Mouse (Mus musculus) frontal cortex, postnatal 36 days (tissue): ENCODE measurements around the gene Elk3.
A peak's percentile ranks its signal among the peaks of the same experiment; 100 is the strongest.

Experiments used
- DNase-seq, 2 experiments: peaks; one replicate each; pipeline ENCODE4 v3.0.0; 2022; ENCODE audit warnings: low spot score in 2 of 2

Gene Elk3

GRCm38 (mm10) chr10:93294547-93295219 lies 16.3 kb downstream of the Elk3 start:
- DNase-seq = no peak

- DNase-seq = no peak
Observed at GRCm38 (mm10) chr10:93293621-93294020, 17.3 kb downstream of the Elk3 start.

DNA sequence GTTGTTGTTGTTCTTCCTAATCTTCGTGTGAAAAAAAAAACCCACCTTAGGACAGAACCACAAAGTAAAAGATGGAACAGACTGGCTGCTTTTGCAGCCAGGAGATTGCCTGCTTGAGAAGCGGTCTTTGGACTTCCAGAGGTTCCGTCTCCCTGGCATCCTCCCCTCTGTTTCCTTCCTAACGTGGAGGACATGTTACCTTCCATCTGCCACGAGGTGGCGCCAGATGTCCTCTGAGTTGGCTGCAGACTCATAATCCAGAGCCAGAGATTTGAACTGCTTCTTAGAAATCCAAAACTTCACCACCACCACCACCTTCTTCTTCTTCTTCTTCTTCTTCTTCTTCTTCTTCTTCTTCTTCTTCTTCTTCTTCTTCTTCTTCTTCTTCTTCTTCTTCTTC lies 19.1 kb downstream of the Elk3 start:
- DNase-seq = peak; percentile 83 to 85

- no peak for DNase-seq
Observed at GRCm38 (mm10) chr10:93291352-93291751, 19.6 kb downstream of the Elk3 start.

- DNase-seq = no peak
Observed at GRCm38 (mm10) chr10:93289404-93289803, 21.5 kb downstream of the Elk3 start.

GRCm38 (mm10) chr10:93288336-93288735 lies 22.6 kb downstream of the Elk3 start:
- DNase-seq = peak in 1 of 2 experiments; percentile 75

- DNase-seq = no peak
Observed at GRCm38 (mm10) chr10:93287551-93288145, 23.3 kb downstream of the Elk3 start.

DNA sequence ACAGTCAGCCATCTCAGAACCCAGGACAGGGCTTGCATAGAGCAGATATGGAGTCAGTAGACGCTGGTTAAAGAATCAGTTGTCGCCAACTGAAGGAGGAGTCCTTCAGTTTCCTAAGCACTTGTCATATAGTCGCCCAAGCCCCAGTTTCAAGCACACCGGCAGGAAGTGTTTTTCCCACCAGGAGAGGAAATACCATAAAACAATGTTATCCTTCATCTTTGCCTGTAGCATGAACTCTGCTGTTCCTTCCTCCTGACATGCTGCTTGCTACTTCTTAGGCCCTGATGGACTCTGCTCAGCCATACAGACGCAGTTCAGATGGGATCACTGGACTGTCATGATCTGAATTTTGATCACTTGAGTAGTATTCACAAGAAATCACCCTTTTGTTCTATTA lies 25.4 kb downstream of the Elk3 start:
- no peak for DNase-seq

DNA sequence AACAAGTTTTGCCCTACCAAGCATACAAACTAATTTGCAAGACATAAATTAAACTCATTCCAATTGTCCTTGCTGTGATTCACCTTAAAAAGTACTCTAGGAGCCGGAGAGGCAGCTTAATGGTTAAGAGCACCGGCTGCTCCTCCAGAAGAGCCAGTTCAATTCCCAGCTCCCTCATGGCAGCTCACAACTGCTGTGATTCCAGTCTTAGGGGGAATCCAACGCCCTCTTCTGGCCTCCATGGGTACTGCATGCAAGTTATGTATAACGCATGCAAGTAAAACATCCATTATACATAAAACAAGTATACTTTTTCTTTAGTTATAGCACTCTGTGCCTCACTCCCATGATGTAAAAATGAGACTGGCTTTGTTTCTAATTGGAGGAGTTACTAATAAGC lies 27.7 kb downstream of the Elk3 start:
- DNase-seq = no peak

DNA sequence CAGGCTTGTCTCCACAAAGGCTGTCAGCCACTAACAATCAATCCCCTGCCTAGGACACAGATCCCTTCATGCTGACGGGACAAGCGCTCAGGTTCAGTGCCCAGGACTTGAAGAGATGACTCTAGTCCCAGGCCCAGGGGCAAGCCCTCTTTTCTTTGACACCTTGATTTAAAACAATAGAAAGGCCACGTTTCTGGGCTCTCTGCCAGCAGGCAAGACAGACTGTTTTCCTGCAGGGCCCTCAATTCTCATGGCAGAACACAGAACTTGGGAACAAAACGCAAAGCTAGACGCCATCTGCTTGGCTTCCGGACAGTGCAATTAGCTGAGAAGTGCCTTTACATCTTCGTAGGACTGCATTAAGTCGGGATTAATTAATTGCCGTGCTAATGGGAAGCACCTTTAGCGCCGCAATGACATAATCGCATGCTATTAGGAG lies 28.4 kb downstream of the Elk3 start:
- DNase-seq = no peak

GRCm38 (mm10) chr10:93281092-93281491 lies 29.8 kb downstream of the Elk3 start:
- DNase-seq = no peak

DNA sequence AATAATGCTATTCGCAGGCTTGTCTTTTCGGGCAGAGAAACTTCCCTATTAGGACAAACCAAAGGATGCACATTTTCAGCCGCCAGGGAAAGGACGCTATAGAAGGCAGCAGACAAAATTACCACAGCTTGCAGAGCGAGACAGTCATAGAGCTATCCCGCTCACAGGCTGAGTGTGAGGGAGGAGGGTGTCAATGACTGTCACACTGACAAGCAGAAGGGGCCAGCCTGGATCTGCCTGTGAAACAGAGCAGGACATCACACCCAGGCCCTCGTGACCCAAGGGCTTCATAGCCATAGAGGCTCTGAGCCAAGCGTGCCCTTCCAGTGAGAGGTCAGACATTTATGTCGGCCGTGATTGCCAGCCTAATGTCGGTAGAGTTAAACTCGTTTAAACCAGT lies 30.3 kb downstream of the Elk3 start:
- peak in 1 of 2 experiments; percentile 83 for DNase-seq

- DNase-seq = no peak
Observed at GRCm38 (mm10) chr10:93279062-93279461, 31.9 kb downstream of the Elk3 start.

- DNase-seq = no peak
Observed at GRCm38 (mm10) chr10:93278361-93278760, 32.6 kb downstream of the Elk3 start.

DNA sequence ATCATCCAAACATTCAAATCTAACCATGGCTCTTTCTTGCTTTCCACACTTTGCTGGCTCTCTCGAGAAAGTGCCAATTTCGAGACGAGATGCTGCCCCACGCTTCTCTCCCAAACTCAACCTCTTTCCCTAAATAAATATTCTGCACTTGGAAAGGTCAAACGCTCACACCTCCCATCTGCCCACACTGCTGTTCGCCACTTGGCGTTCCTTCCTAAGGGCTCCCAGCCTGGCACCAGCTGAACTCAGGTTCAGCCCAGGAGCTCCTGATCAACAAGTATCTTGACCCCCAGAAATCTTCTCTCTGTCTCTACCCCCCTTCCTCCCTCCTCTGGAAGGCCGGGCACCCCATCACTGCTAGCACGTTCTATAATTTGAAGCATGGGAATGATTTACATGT lies 34.1 kb downstream of the Elk3 start:
- no peak for DNase-seq

DNA sequence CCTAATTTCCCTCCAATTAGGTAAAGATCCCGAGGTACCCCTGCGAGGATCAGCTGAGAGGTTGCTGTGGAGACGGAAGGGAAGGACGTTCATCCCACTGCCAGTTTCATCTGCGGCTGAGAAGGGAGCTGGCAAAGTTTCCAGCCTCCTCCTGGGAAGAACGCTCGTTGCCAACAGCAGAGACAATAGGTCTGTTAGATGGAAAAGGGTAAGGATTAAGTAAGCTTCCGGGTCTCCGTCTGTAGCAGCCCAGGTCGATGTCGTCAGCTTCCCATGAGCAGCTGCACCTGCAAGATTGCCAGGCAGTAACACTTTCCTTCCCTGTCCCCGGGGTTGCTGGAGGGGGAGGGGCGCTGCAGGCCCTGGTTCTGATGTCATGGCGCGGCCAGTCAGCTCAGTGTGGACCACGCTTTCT lies 34.6 kb downstream of the Elk3 start:
- DNase-seq = peak in 1 of 2 experiments; percentile 83

- peak; percentile 92 to 96 for DNase-seq
Observed at GRCm38 (mm10) chr10:93275212-93276136, 35.5 kb downstream of the Elk3 start.

- DNase-seq = no peak
Observed at GRCm38 (mm10) chr10:93274277-93274696, 36.6 kb downstream of the Elk3 start.

DNA sequence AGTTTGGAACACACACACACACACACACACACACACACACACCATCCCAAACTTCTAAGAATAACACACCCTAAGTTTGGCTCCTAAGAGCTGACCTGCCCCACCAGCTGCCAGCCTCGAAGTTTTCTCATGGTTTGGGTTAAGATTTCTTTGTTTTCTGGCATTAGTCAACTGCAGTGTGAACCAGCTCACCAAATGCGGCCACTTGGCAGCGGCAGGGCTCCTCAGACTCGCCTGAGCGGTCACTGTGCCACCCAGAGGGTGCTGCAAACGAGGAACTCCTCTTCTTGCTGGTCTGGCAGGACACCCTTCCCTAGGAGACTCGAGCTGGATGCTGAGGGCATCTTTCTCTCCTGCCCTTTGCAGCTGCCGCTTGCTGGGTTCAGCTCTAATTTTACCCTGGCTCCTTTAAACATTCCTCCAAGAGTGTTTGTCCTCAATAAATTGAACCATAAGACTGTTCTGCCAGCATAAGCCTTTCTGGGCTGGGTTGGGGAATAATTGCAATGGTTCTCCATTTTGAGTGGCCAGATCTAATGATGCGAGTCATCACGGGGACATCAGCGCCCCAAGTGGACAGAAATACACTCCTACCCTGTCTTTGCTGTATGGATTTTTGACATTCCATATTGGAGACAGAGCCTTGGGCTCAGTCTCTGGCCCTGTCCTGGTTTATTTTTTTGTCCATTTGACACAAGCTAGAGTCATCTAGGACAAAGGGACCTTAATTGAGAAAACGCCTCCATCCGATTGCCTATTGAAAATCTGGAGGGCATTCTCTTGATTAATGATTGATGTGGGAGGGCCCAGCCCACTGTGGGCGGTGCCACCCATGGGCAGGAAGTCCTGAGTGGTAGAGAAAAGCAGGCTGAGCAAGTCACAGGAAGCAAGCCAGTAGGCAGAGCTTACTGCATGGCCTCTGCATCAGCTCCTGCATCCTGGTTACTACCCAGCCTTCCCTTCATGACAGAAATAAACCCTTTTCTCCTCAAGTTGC lies 37.7 kb downstream of the Elk3 start:
- no peak for DNase-seq

GRCm38 (mm10) chr10:93271831-93272230 lies 39.1 kb downstream of the Elk3 start:
- DNase-seq = no peak

DNA sequence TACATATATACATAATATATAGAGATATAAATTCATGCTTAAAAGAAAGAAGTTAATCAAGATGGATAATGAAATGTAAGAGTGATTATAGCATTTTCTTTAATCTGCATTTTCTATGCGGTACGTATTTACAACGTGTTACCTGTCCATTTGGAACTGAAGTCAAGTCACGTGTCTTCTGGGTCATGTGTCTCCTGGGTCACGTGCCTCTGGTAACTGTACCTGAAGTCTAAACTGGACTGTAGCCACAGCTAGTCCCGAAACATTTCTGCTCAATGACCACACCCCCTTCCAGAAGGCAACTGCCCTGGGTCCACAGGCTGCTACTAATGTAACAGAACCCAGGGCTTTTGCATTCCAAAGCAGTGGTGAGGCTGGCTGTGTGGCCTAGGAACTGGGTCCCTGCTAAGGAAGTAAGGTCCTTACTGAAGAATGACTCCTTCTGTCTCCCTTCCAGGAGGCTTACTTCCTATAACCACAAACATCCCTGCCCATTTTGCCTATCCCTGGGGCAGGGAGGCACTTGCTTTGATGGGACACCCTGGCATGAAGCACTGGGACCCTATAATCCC lies 40.0 kb downstream of the Elk3 start:
- no peak for DNase-seq
